Mouse (Mus musculus) activated CD4-positive, CD25-positive, alpha-beta regulatory T cell, adult 4 months (primary cell): ENCODE measurements around the gene Ano4. TPM values are rescaled to one million over a fixed set of nuclear protein-coding genes. Genes with fewer than 3 reads are reported as not detected.

Experiments
- ATAC-seq: one replicate; pipeline ENCODE4 v1.8.0; 2017
- polyA plus RNA-seq, 2 experiments: library from polyadenylated mRNA; unstranded; fragments of 100-300 nt; shearing (Covaris generic); gene quantifications; one replicate each; pipeline ENCODE4 v1.2.1; 2017

The Ano4 gene
- polyA plus RNA-seq, 2 experiments from 2014 or later = not detected

GRCm38 (mm10) chr10:89273001-89273680 lies 71.4 kb downstream of the Ano4 start:
- no peak for ATAC-seq

GRCm38 (mm10) chr10:89267312-89267711 lies 77.2 kb downstream of the Ano4 start:
- ATAC-seq = no peak

- no peak for ATAC-seq
Measured at GRCm38 (mm10) chr10:89263396-89263795, 81.2 kb downstream of the Ano4 start.

- ATAC-seq = no peak
Measured at GRCm38 (mm10) chr10:89257457-89258381, 86.8 kb downstream of the Ano4 start.

- ATAC-seq = no peak
Measured at GRCm38 (mm10) chr10:89256762-89257456, 87.7 kb downstream of the Ano4 start.

GRCm38 (mm10) chr10:89254765-89255164 lies 89.8 kb downstream of the Ano4 start:
- ATAC-seq = no peak

GRCm38 (mm10) chr10:89253799-89254198 lies 90.8 kb downstream of the Ano4 start:
- ATAC-seq = no peak

GRCm38 (mm10) chr10:89252636-89253035 lies 91.9 kb downstream of the Ano4 start:
- ATAC-seq = no peak

- no peak for ATAC-seq
Measured at GRCm38 (mm10) chr10:89243808-89244207, 100.8 kb downstream of the Ano4 start.

GRCm38 (mm10) chr10:89224524-89224923 lies 120.0 kb downstream of the Ano4 start:
- ATAC-seq = no peak

- ATAC-seq = no peak
Measured at GRCm38 (mm10) chr10:89222284-89222989, 122.1 kb downstream of the Ano4 start.

GRCm38 (mm10) chr10:89216078-89216477 lies 128.5 kb downstream of the Ano4 start:
- ATAC-seq = no peak

- no peak for ATAC-seq
Measured at GRCm38 (mm10) chr10:89205858-89206257, 138.7 kb downstream of the Ano4 start.

GRCm38 (mm10) chr10:89196444-89196843 lies 148.1 kb downstream of the Ano4 start:
- ATAC-seq = no peak

GRCm38 (mm10) chr10:89195068-89195467 lies 149.5 kb downstream of the Ano4 start:
- ATAC-seq = no peak

GRCm38 (mm10) chr10:89194440-89194839 lies 150.1 kb downstream of the Ano4 start:
- no peak for ATAC-seq

- no peak for ATAC-seq
Measured at GRCm38 (mm10) chr10:89177921-89178320, 166.6 kb downstream of the Ano4 start.

GRCm38 (mm10) chr10:89164533-89164932 lies 180.0 kb downstream of the Ano4 start:
- no peak for ATAC-seq

GRCm38 (mm10) chr10:89155502-89155901 lies 189.1 kb downstream of the Ano4 start:
- ATAC-seq = no peak

- no peak for ATAC-seq
Measured at GRCm38 (mm10) chr10:89154797-89155465, 189.6 kb downstream of the Ano4 start.

GRCm38 (mm10) chr10:89149166-89149565 lies 195.4 kb downstream of the Ano4 start:
- no peak for ATAC-seq

GRCm38 (mm10) chr10:89121391-89121790 lies 223.2 kb downstream of the Ano4 start:
- ATAC-seq = no peak
